Mouse (Mus musculus): Measurements from ENCODE around the gene Hmg20a. TPM values are rescaled to one million over a fixed set of nuclear protein-coding genes. Genes with fewer than 3 reads are reported as not detected.
"Not testable (repeated sequence)": the region's sequence is repeated elsewhere in the genome, so short reads cannot be mapped to it uniquely, and the experiment has no call there.

Gene Hmg20a
- total RNA-seq (2021) = 10 to 100 TPM; 39.6 to 43.0 TPM

DNA sequence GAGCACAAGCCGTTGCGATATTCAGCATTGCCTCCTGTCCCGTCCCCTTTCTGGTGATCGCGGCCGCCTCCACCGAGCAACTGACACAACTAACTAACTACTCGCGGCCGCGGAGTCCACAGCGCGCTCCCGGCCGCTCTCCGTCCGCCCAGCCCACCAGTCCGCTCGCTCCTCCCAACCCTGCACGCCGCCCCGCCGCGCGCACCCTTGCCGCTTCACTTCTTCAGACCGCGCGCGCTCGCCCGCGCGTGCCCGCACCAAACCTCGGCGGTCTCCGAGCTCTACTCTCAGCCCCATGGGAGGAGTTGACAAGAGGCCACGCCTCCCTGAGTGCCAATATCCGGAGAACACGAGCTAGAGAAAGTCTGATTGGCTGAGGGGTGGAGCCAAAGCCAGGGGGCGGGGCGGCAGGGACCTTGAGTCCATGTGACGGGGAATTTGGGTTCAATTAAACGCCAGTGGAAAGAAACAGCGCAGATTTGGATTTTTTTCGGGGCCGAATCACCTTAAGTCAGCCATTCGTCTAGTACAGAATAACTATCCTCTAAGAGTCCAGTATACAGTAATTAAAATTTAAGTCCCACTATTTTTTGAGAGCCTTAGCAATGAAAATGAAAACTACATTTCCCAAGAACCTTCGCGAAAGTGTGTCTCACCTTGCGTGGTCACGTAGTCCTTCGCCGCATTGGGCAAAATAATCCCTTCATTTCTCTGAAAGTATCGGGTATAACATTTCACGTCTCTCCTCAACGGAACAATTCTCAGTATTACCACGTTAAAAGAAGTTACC lies at the start of gene Hmg20a, which contains the start of gene Peak1:
Hmg20a (plus strand) TSS at position 662 of the 790 bp plus-strand sequence.
Peak1 (minus strand) TSS at position 120 of the 790 bp plus-strand sequence.
- DNase-seq = peak; percentile 100

- no peak for DNase-seq
Observed at GRCm38 (mm10) chr9:56368814-56369213, 49.6 kb upstream of the Hmg20a start.

GRCm38 (mm10) chr9:56370710-56371109 lies 47.7 kb upstream of the Hmg20a start:
- DNase-seq = no peak

GRCm38 (mm10) chr9:56374401-56374800 lies 44.0 kb upstream of the Hmg20a start:
- DNase-seq = no peak

GRCm38 (mm10) chr9:56382786-56383185 lies 35.6 kb upstream of the Hmg20a start:
- DNase-seq = no peak

DNA sequence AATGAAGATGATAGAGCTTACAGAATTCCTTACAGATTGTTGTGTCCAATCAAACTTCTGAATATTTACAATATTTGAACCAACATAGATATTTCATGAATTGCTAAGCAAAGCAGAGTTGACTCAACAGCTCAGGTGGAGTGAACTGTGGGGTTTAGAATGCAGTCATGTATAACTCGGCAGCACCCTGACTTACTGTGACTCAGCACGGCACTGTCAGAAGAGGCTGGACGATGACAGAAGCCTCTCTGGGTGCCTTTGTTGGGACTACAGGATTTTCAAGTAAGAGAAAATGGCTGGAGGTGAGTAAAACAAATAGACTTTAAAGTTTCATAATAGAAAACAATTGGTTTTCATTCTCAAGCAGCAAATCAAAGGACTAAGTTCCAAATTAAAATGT lies 25.6 kb upstream of the Hmg20a start:
- DNase-seq = no peak

GRCm38 (mm10) chr9:56396306-56396705 lies 22.1 kb upstream of the Hmg20a start:
- DNase-seq = no peak

- no peak for DNase-seq
Observed at GRCm38 (mm10) chr9:56404619-56405018, 13.8 kb upstream of the Hmg20a start.

GRCm38 (mm10) chr9:56409928-56410327 lies 8.5 kb upstream of the Hmg20a start:
- DNase-seq = no peak

DNA sequence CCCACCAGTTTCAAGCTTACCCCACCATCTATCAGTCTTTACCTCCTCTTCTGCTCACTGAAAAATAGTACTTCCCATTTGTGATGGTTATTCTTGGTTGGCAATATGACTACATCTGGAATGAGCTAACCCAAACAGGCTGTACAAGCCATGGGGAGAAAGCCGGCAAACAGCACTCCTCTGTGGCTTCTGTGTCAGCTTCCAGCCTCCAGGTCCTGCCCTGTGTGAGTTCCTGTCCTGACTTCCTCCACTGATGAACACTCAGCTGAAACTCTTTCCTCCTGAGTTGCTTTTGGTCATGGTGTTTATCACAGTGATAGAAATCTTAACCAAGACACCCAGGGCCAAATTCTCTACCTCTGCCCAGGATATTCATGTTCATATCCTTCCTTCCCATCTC lies 5.7 kb upstream of the Hmg20a start:
- DNase-seq = no peak

DNA sequence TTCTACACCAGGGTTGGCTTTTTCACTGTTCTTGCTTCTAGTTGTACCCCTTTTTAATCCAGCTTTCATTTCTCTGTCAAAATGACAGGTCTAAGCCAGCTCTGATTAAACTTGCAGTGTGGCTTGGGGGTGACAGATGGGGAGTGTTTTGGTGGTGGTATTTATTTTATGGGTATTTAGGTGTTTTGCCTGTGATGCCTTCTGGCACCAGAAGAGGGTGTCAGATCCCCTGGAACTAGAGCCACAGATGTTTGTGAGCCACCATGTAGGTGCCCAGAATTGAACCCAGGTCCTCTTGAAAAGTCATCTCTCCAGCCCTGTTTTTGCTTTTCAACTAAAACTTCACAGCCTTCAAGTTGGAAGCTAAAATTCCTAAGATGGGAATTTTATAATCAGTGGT lies 4.1 kb upstream of the Hmg20a start:
- DNase-seq = no peak

DNA sequence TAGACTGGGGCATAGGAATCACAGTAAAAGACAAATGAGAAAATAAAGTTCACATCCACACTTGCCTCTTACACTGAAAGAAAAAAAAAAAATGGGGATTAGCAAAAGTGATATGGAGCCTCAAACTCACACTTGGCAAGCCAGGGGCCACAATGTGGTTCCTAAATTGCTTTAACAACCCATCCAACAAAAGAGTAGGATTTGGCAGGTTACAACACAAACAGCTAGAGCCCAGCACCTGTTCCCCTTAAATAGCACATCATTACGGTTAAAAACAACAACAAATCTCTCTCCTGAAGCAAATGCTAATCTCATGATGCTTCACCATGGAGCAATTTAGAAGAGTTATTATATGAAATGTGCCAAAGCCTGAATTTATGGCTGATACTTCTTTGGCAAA lies 3.0 kb upstream of the Hmg20a start:
- no peak for DNase-seq

DNA sequence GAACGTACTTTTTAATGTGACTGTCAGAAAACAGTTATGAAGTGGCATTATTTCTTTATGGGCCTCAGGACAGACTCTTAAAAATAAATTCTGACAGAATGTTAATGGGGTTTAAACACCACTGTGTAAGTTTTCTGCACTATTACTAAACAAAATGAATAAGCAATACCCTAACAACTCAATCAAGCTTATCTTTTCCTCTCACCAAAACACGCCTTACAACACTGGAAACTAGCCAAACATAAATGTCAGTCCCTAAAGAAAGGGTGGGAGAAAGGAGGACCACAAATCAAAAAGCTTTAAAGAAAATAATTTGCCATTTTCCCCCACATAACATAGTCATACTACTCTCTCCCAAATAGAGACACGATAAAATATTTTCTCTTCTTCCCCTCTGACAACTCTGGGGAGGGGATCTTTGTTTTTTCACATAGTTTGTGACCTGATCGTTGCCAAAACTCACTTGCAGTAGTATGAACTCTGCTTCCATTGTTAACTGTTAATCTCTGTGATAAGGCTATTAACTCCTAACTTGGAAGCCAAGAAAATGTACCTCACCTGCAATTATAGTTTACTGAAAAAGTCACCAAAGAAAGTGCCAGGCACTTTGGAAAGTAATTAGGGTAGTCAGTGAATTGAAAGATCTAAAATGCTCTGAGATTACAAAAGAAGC lies 2.3 kb upstream of the Hmg20a start:
- no peak for DNase-seq

DNA sequence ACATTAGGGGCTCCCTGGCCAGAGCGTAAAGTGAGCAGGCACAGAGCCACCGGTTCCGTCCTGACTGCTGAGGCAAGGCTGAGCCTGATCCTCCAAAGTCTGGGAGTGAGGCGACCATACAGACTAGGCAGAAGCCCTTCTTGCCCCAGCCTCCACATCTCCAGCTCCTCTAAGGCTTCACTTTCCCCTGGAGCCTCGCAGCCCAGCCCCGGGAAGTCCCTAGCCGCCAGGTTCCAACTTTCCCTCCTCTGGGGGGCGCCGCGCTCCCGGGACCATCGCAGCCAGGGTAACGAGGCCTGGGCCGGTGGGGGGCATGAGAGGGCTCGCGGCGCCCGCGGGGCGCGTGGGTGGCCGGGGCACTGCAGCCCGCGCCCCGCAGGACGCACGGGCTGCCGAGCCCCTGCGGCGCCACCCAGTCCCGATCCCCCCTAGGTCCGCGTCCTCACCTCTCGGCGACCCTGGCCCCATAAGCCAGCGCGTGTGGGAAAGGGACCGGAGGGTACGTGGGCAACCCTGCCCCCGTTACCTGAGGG lies 928 bp upstream of the Hmg20a start:
- peak; percentile 93 for DNase-seq

DNA sequence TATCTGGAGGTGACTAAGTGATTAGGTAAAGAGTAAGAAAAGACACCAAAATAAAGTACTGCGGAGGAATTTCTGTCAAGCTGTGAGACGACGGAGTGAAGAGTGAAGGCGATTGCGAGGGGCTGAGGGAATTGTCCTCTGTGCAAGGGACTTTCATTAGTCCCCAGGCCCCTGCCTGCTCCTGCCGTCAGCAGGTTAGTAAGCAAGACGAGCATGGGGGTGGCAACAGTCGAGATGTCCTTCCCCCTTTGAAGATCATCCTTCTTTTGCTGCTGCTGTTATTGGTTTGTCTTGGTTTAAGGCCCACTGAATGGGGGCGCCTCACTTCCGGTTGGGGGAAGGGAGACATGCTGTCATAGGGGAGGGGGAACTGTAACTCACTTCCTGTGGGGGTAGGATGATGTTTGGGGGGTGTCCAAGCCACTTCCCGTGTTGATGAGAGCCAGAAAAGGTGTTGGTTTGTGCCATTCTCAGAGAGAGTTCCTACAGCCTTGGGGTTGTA lies 380 bp downstream of the Hmg20a start:
- DNase-seq = peak; percentile 84

DNA sequence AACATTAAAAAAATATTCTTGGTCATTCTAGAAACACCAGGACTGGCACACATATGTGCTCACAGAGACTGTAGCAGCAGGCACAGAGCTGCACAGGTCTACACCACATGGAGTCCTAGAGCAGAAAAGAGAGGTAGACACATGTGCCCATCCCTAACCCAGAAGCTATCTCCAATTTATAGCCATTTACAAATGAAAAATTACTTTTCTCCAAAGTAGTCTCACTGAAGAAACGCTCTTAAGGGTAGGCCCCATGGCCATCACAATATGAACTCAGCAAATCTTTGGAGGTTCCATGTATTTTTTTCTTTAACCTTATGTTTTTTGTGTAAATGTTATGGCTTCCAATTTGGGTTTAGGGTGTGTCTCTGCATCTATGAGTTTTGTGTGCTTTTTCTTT lies 1.8 kb downstream of the Hmg20a start:
- DNase-seq = no peak

DNA sequence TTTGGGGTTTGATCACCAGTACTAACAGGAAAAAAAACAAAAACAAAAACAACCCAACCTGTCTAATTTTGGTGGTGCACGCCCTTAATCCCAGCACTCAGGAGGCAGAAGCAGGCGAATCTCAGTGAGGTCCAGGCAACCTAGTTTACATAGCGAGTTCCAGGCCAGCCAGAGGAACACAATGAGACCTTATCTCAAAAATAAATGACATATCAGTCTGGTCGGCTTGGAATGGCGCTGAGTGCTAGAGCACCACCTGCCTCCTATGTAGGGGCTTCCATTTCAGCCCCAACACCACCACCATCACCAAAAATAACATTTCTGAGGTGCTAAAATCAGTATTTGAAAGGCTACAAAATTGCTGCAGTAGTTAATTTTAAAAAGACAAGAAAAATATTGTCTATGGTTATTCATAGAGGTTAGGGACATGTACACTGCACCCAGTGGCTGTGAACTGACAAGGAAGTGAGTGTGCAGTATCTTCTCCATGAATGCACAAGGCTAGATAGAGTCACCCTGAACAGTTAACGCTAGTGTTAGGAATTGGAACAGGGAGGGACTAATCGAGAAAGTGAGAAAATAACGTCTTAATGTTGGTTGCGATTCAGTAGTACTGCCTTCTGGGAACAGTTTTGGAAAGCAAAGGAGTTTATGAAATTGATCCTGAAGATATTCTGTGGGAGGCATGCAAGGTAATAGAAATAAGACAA lies 2.6 kb downstream of the Hmg20a start:
- DNase-seq = no peak

DNA sequence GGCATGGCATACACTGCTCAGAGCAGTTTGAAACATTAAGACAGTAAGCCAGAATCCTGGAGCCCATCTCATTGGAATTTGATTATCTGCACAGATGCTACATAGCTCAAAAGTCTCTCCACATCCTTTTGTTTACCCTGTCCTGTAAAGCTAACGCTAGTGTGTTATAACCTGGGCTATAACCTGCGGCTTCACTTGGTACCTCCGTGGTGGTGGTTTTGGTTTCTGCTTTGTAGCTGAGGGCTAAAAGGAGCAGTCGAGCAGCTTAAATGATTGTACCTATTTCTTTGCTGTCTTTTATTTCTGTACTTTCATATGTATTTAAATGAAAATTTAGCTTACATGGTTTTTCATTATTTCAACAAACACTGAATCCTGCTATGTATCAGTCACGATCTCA lies 3.6 kb downstream of the Hmg20a start:
- DNase-seq = no peak

DNA sequence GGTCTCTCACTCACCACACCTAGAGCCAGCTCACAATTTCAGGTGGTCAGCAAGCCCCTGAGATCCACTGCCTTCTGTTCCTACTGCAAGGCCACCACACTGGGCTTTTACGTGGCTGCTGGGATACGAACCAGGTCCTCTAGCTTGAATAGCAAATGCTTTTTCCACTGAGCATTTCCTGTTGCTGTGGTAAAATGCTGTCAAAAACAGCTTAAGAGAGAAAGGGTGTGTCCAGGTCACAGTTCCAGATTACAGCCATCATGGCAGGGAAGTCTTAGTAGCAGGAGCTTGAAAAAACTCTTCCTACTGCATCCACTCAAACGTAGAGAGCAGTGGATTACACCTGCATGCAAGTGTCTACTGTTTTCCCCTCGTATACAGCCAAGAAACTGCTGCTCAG lies 6.5 kb downstream of the Hmg20a start:
- DNase-seq = no peak

GRCm38 (mm10) chr9:56435821-56436526 lies 17.6 kb downstream of the Hmg20a start:
- DNase-seq = no peak

- not testable (repeated sequence) for DNase-seq
Observed at GRCm38 (mm10) chr9:56437300-56437892, 19.0 kb downstream of the Hmg20a start.

DNA sequence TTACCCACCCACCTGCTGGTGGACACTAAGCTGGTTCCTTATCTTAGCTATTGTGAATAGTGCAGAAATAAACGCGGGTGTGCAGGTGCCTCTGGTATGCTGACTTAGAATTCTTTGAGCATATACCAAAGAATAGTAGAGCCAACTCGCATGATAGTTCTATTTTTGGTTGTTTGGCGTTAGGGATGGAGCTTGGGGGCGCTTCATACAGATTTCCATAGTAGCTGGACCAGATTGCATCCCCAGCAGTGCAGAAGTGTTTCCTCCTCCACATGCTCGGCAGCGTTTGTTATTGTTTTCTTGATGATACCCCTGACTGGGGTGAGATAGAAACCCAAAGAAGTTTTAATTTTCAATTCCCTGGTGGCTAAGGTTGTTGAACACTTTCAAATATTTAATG lies 21.3 kb downstream of the Hmg20a start:
- no peak for DNase-seq
